Mouse (Mus musculus): ENCODE data around the gene Chn2. TPM values are rescaled to one million over a fixed set of nuclear protein-coding genes. Genes with fewer than 3 reads are reported as not detected.
"Not testable (repeated sequence)": the region's sequence is repeated elsewhere in the genome, so short reads cannot be mapped to it uniquely, and the experiment has no call there.

Chn2 gene
- polyA plus RNA-seq, 1 experiment, result 5.6 TPM

DNA sequence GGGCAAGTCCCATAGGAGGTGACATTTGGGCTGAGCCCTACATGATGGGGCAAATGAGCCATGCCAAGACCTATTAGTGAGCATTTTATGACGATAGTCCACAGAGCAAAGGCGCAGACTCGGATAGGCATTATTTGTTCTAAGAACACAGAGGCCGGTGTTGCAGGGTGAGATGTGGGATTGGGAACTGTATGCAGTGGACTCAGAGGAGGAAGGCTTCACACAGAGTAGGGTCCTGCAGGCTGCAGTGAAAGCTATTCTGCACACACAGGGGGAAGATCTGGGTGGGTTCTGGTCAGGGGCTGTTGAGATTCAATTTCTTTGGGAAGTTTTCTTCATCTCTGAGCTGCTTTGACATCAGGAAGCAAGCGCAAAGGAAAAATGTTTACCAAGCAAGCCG, 132.0 kb downstream of the Chn2 start:
- Histone ChIP-seq H3K36me3 (ENCODE audit: control insufficient read depth, insufficient read depth, low read length, poor library complexity, severe bottlenecking) (no peaks in the 10 kb centered on the region), H3K4me1 (ENCODE audit: control insufficient read depth, insufficient read depth, low read length) (no peaks in the 10 kb centered on the region), H3K27me3 (ENCODE audit: control insufficient read depth, insufficient read depth, low read length, poor library complexity, severe bottlenecking) (no peaks in the 10 kb centered on the region), H3K9me3 (replicated peaks; ENCODE audit: control insufficient read depth, insufficient read depth, low read length, poor library complexity, severe bottlenecking) (no peaks in the 10 kb centered on the region), H3K4me3 (ENCODE audit: low read depth, low read length) (no peak overlapping the region), H3K27ac (ENCODE audit: insufficient read depth, low read length) (no peak overlapping the region), H3K9ac (ENCODE audit: low read depth, poor library complexity, severe bottlenecking) (no peak overlapping the region)
- TF ChIP-seq EP300 (IDR thresholded peaks at IDR 0.05; ENCODE audit: insufficient read depth, low read depth, low read length), result no peak
- no peak for TF ChIP-seq POLR2A (IDR thresholded peaks at IDR 0.05; ENCODE audit: insufficient read depth, low read length)
- no peak for TF ChIP-seq CTCF (IDR thresholded peaks at IDR 0.05; ENCODE audit: low read depth, low read length)

DNA sequence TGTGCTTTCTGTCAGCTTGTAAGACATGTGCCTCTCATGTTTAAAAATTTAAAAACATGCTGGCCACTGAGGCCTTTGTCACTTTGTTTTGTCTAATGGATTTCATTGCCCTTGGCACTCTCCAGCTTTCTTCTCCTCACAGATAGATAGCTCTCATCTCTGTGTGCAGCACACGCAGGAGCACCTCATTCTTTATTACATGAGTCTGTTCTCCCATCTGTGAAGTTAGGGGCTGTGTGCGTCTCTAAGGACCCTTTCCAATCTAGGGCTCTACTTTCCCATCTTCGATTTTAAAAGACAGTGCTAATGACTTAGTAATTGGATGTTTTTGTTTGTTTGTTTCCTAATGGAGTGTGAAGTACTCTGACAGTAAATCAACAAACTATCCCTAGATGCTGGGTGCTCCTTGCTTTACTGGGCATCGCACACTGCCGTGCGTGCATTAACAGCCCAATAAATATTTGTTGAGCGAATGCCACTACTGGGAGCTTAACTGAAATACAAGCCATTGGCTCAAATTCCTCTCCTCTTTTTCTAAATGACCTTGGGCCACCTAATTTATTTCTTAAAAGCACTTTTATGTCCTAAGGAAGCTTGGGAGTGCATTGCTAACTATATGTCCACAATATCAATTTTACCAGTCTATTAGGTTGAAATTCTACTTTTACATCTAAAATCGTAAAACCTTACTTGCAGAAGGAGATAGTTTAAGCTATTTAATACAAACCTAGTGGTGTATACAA, 136.3 kb downstream of the Chn2 start:
- H3K27me3 ChIP-seq (ENCODE audit: control insufficient read depth, insufficient read depth, low read length, poor library complexity, severe bottlenecking), result no peaks in the 10 kb centered on the region
- no peak for TF ChIP-seq CTCF (IDR thresholded peaks at IDR 0.05; ENCODE audit: low read depth, low read length)
- no peaks in the 10 kb centered on the region for H3K9me3 ChIP-seq (replicated peaks; ENCODE audit: control insufficient read depth, insufficient read depth, low read length, poor library complexity, severe bottlenecking)
- no peaks in the 10 kb centered on the region for H3K4me1 ChIP-seq (ENCODE audit: control insufficient read depth, insufficient read depth, low read length)
- no peak overlapping the region for H3K4me3 ChIP-seq (ENCODE audit: low read depth, low read length)
- H3K27ac ChIP-seq (ENCODE audit: insufficient read depth, low read length), result no peak overlapping the region
- no peaks in the 10 kb centered on the region for H3K36me3 ChIP-seq (ENCODE audit: control insufficient read depth, insufficient read depth, low read length, poor library complexity, severe bottlenecking)
- no peak overlapping the region for H3K9ac ChIP-seq (ENCODE audit: low read depth, poor library complexity, severe bottlenecking)

DNA sequence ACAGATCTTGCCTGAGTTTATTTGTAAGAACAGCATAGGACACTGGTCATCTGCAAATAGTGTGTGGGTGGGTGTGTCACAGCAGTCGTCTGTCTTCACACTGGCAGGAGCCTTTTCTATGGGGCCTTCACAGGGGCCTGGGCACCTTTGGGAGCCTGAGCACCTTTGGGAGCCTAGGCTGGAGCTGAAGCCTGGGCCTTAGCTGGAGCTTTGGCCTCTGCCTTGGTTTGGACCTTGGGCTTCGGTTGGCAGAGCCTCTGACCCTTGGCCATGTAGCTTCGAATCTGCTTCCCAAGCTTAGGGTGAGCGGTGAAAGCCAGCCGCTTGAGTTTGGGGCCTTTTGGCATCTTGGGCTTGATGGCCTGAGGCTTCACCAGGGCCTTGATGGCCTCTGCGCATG, 137.7 kb downstream of the Chn2 start:
- not testable (repeated sequence) for H3K27ac ChIP-seq (ENCODE audit: insufficient read depth, low read length); H3K4me3 ChIP-seq (ENCODE audit: low read depth, low read length); H3K9me3 ChIP-seq (replicated peaks; ENCODE audit: control insufficient read depth, insufficient read depth, low read length, poor library complexity, severe bottlenecking); H3K36me3 ChIP-seq (ENCODE audit: control insufficient read depth, insufficient read depth, low read length, poor library complexity, severe bottlenecking); H3K4me1 ChIP-seq (ENCODE audit: control insufficient read depth, insufficient read depth, low read length); H3K9ac ChIP-seq (ENCODE audit: low read depth, poor library complexity, severe bottlenecking); H3K27me3 ChIP-seq (ENCODE audit: control insufficient read depth, insufficient read depth, low read length, poor library complexity, severe bottlenecking)

- Histone ChIP-seq H3K4me3 (ENCODE audit: low read depth, low read length) (no peak overlapping the region), H3K27ac (ENCODE audit: insufficient read depth, low read length) (no peak overlapping the region), H3K9ac (ENCODE audit: low read depth, poor library complexity, severe bottlenecking) (no peak overlapping the region), H3K4me1 (ENCODE audit: control insufficient read depth, insufficient read depth, low read length) (no peaks in the 10 kb centered on the region), H3K36me3 (ENCODE audit: control insufficient read depth, insufficient read depth, low read length, poor library complexity, severe bottlenecking) (no peaks in the 10 kb centered on the region), H3K27me3 (ENCODE audit: control insufficient read depth, insufficient read depth, low read length, poor library complexity, severe bottlenecking) (no peaks in the 10 kb centered on the region; the same call in 1 of the 2 replicates), H3K9me3 (replicated peaks; ENCODE audit: control insufficient read depth, insufficient read depth, low read length, poor library complexity, severe bottlenecking) (no peaks in the 10 kb centered on the region)
- no peak for TF ChIP-seq CTCF (IDR thresholded peaks at IDR 0.05; ENCODE audit: low read depth, low read length)
- TF ChIP-seq POLR2A (IDR thresholded peaks at IDR 0.05; ENCODE audit: insufficient read depth, low read length), result no peak
- no peak for TF ChIP-seq EP300 (IDR thresholded peaks at IDR 0.05; ENCODE audit: insufficient read depth, low read depth, low read length)
Measured at GRCm38 (mm10) chr6:54179056-54179873, 139.9 kb downstream of the Chn2 start.

- H3K4me3 ChIP-seq (ENCODE audit: low read depth, low read length), result no peak overlapping the region
- TF ChIP-seq POLR2A (IDR thresholded peaks at IDR 0.05; ENCODE audit: insufficient read depth, low read length) (no peak), EP300 (IDR thresholded peaks at IDR 0.05; ENCODE audit: insufficient read depth, low read depth, low read length) (no peak)
- no peaks in the 10 kb centered on the region for H3K36me3 ChIP-seq (ENCODE audit: control insufficient read depth, insufficient read depth, low read length, poor library complexity, severe bottlenecking)
- no peak overlapping the region for H3K9ac ChIP-seq (ENCODE audit: low read depth, poor library complexity, severe bottlenecking)
- H3K27me3 ChIP-seq (ENCODE audit: control insufficient read depth, insufficient read depth, low read length, poor library complexity, severe bottlenecking), result no peaks in the 10 kb centered on the region; the same call in 1 of the 2 replicates
- H3K4me1 ChIP-seq (ENCODE audit: control insufficient read depth, insufficient read depth, low read length), result no peaks in the 10 kb centered on the region
- no peaks in the 10 kb centered on the region for H3K9me3 ChIP-seq (replicated peaks; ENCODE audit: control insufficient read depth, insufficient read depth, low read length, poor library complexity, severe bottlenecking)
- no peak overlapping the region for H3K27ac ChIP-seq (ENCODE audit: insufficient read depth, low read length)
Measured at GRCm38 (mm10) chr6:54179874-54180212, 140.5 kb downstream of the Chn2 start.

DNA sequence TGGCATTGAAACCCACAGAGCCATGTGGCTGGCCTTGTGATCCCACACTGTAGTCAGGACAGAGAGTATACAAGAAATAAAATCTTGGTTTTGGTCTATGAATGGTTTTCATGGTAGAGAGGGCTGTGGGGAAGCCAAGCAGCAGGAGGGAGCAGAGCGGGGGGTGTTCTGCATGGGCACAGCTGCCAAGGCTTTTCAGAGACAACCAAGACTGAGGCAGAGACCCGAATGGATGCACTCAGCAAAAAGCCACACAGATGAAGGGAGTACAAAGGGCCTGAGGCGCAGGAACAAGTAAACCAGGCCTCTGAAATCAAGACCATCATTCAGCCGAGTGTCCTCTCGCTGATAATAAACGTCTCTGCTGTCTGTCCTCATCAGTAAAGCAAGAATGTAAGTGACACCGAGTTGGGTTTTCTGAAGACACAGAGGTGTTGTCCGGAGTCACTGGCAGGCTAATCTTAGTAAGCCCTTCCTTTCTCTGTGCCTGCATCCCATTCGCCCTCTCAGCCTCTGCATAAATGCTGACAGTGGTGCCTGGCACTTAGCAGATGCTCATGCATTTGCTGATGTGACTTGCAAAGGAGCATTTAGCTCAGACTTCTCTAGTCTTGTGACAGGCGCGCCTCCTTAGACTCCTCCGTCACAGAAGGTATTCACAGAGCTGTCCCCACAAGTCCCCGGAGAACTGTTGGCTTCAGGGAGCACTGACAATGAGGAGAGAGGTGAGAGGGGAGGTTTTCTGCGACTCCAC, 144.6 kb downstream of the Chn2 start:
- no peaks in the 10 kb centered on the region for H3K36me3 ChIP-seq (ENCODE audit: control insufficient read depth, insufficient read depth, low read length, poor library complexity, severe bottlenecking)
- no peak overlapping the region for H3K4me3 ChIP-seq (ENCODE audit: low read depth, low read length)
- no peaks in the 10 kb centered on the region; the same call in 1 of the 2 replicates for H3K27me3 ChIP-seq (ENCODE audit: control insufficient read depth, insufficient read depth, low read length, poor library complexity, severe bottlenecking)
- H3K9me3 ChIP-seq (replicated peaks; ENCODE audit: control insufficient read depth, insufficient read depth, low read length, poor library complexity, severe bottlenecking), result no peaks in the 10 kb centered on the region
- TF ChIP-seq CTCF (IDR thresholded peaks at IDR 0.05; ENCODE audit: low read depth, low read length) (no peak), POLR2A (IDR thresholded peaks at IDR 0.05; ENCODE audit: insufficient read depth, low read length) (no peak), EP300 (IDR thresholded peaks at IDR 0.05; ENCODE audit: insufficient read depth, low read depth, low read length) (no peak)
- no peak overlapping the region for H3K27ac ChIP-seq (ENCODE audit: insufficient read depth, low read length)
- no peaks in the 10 kb centered on the region for H3K4me1 ChIP-seq (ENCODE audit: control insufficient read depth, insufficient read depth, low read length)
- H3K9ac ChIP-seq (ENCODE audit: low read depth, poor library complexity, severe bottlenecking), result no peak overlapping the region
